Mouse (Mus musculus): Measurements from ENCODE around the gene Inafm1. TPM values are rescaled to one million over a fixed set of nuclear protein-coding genes. Genes with fewer than 3 reads are reported as not detected.

Inafm1 gene
- polyA plus RNA-seq, 1 experiment: 53.8 TPM

DNA sequence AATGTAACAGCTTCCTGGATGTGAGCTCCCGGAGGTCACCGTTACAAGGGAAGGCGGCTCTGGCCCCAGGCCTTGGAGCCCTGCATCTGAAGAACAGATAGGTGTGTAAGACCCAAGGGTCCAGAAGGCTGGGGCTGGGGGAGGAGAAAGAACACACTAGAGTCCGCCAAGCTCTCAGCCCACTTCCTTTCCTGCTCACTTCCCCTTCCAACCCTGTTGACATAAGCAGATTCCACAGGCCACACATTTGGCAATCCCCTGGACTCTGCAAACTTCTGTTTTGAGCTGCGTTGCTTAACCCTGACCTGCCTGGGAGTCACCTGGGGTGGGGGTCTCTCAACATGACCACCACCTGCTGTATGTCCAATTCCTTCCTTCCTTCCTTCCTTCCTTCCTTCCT lies 29.4 kb downstream of the Inafm1 start, which contains the start of gene C5ar2:
TSS of gene C5ar2 (minus strand) at position 88 of the 400 bp plus-strand sequence.
- peaks cover 92% of the 10 kb centered on the region for H3K4me1 ChIP-seq
- peaks cover 5% of the 10 kb centered on the region; the same call in 1 of the 2 replicates for H3K9me3 ChIP-seq
- peaks cover 13% of the 10 kb centered on the region for H3K36me3 ChIP-seq (replicated peaks; ENCODE audit: low read length)
- TF ChIP-seq GATA1 (IDR thresholded peaks at IDR 0.05; ENCODE audit: borderline replicate concordance, low read length) (no peak), FLI1 (IDR thresholded peaks at IDR 0.05; ENCODE audit: low read length) (no peak)
- peaks cover 11% of the 10 kb centered on the region for H3K27me3 ChIP-seq (replicated peaks)
- H3K4me3 ChIP-seq (replicated peaks): peak within 1 kb of the TSS; percentile 40

DNA sequence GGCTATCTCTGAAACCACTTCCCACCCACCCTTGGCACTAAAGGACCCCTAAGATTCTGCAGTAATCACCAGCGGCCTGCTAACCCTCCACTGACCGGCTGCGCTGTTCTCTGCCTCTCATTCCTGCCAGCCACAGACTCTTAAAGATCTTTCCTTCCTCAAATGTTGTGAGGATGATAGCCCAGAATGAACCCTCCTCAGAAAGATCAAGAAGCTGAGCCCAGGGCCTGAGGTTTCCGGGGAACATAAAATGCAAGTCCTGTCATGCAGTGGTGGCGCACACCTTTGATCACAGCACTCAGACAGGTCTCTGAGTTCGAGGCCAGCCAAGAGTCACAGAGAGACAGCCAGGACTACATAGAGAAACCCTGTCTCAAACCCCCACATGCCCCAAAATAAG lies 31.2 kb downstream of the Inafm1 start:
- Histone ChIP-seq H3K4me3 (replicated peaks) (peak overlapping the region; percentile 42), H3K27me3 (replicated peaks) (no peaks in the 10 kb centered on the region), H3K4me1 (peaks cover 90% of the 10 kb centered on the region), H3K36me3 (replicated peaks; ENCODE audit: low read length) (peaks cover 8% of the 10 kb centered on the region), H3K9me3 (peaks cover 4% of the 10 kb centered on the region)
- TF ChIP-seq GATA1 (IDR thresholded peaks at IDR 0.05; ENCODE audit: borderline replicate concordance, low read length) (no peak), FLI1 (IDR thresholded peaks at IDR 0.05; ENCODE audit: low read length) (no peak)

DNA sequence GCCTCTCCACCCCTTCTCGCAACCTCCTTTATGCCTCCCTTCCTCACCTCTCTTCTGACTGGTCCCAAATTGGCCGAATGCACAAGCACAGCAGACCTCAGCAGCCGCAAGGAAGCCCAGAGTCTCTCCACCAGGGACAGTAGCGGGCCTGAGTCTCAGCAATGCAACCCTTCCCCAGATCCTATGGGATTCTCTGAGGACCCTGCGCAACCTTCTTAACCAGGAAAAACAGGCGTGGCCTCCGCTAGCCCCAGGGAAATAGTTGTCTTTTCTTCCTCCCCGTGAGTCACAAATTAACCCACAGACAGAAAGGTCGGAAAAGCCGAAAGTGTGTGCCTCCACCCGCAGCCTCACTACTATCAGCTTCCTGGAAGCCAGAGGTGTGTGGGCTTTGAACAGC lies 31.6 kb downstream of the Inafm1 start:
- Histone ChIP-seq H3K27me3 (replicated peaks) (no peaks in the 10 kb centered on the region), H3K4me3 (replicated peaks) (peak overlapping the region; percentile 42), H3K9me3 (peaks cover 7% of the 10 kb centered on the region), H3K4me1 (peaks cover 86% of the 10 kb centered on the region), H3K36me3 (replicated peaks; ENCODE audit: low read length) (peaks cover 12% of the 10 kb centered on the region)
- TF ChIP-seq FLI1 (IDR thresholded peaks at IDR 0.05; ENCODE audit: low read length): no peak
- no peak for TF ChIP-seq GATA1 (IDR thresholded peaks at IDR 0.05; ENCODE audit: borderline replicate concordance, low read length)

DNA sequence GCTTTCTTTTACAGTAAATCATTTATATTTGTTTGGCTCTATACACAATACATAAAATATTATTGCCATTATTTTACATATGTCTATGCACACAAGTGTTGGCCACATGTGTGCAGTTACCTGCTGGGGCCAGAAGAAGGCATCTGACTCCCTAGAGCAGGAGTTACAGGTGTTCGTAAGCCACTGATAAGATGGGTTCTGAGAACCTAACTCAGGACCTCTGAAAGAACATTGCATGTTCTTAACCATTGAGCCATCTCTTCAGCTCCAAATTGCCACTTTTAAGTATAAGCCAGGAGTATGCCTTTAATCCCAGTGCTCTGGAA lies 32.5 kb downstream of the Inafm1 start:
- peaks cover 78% of the 10 kb centered on the region for H3K4me1 ChIP-seq
- no peak overlapping the region for H3K4me3 ChIP-seq (replicated peaks)
- H3K36me3 ChIP-seq (replicated peaks; ENCODE audit: low read length): peaks cover 17% of the 10 kb centered on the region
- H3K9me3 ChIP-seq: peaks cover 7% of the 10 kb centered on the region
- no peak for TF ChIP-seq GATA1 (IDR thresholded peaks at IDR 0.05; ENCODE audit: borderline replicate concordance, low read length)
- H3K27me3 ChIP-seq (replicated peaks): no peaks in the 10 kb centered on the region

DNA sequence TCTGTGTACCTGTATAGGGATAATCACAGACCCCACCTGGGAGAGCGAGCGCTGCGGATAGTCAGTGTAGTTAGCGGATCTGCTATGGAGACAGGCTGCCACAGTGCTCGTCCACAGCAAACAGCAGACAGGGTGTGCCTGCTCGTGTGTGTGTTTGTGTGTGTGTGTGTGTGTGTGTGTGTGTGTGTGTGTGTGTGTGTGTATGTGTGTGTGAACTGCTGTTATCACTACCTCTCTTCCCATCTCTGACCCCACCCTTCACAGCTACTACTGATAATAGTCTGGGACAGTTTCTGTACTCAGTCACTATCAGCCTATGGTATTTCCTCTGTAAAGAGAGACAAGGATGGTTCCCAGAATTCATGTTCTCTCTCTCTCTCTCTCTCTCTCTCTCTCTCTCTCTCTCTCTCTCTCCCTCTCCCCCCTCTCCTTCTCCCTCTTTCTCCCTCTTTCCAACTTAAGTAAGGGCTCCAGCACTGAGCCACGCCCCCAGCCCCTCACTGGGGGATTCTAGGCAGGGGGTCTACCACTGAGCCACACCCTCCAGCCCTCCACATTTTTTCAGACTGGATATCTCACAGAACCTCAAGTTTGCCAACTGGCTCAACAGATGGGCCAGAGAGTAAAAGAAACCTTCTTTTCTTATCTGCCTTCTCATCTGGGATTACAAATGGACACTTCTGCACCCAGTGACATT lies 33.0 kb downstream of the Inafm1 start:
- H3K4me3 ChIP-seq (replicated peaks): peak overlapping the region; percentile 80
- peaks cover 17% of the 10 kb centered on the region for H3K36me3 ChIP-seq (replicated peaks; ENCODE audit: low read length)
- no peaks in the 10 kb centered on the region for H3K27me3 ChIP-seq (replicated peaks)
- H3K9me3 ChIP-seq: peaks cover 7% of the 10 kb centered on the region
- H3K4me1 ChIP-seq: peaks cover 73% of the 10 kb centered on the region
- TF ChIP-seq FLI1 (IDR thresholded peaks at IDR 0.05; ENCODE audit: low read length): no peak
- no peak for TF ChIP-seq GATA1 (IDR thresholded peaks at IDR 0.05; ENCODE audit: borderline replicate concordance, low read length)

DNA sequence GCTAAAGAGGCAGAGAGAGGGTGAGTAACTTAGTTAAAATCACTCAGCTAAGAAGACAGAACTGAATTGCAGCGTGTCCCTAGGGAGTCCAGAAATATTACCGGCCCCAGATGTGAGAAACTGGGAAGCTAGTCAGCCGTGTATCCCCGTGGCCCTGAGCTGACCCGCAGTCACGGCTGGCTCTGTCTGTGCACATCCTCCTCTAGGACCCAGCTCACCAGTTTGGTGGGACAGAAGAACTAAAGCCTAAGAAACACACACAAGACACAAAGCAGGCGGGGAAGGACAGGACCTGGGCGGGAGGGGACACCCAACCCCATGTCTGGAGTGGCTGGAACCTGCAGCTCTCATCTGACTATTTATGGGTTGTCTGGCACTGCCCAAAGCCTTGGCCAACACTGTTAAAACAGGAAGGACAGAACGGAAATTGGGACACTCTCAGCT lies 33.8 kb downstream of the Inafm1 start:
- Histone ChIP-seq H3K4me3 (replicated peaks) (peak overlapping the region; percentile 69), H3K4me1 (peaks cover 64% of the 10 kb centered on the region), H3K36me3 (replicated peaks; ENCODE audit: low read length) (peaks cover 17% of the 10 kb centered on the region), H3K9me3 (peaks cover 7% of the 10 kb centered on the region), H3K27me3 (replicated peaks) (no peaks in the 10 kb centered on the region)
- no peak for TF ChIP-seq GATA1 (IDR thresholded peaks at IDR 0.05; ENCODE audit: borderline replicate concordance, low read length)
- no peak for TF ChIP-seq FLI1 (IDR thresholded peaks at IDR 0.05; ENCODE audit: low read length)

DNA sequence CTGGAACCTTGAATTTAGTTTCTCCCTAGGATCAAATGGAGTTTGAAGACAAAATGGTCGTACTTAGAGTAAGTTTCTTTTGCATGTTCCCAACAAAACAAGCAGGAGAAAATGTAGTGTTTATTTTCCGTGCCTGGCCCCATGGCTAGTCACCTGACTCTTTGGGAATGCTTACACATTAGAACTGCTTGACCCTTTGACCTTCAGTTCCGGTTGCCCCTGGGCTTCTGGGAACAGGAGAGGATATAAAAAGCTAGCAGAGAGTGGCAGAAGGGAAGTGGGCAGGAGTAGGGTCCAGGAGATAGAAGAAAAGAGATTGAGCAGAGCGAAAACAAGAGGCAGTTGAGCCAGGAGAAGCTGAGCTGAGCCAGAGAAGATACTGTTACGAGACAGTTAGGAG lies 43.5 kb downstream of the Inafm1 start:
- Histone ChIP-seq H3K9me3 (peaks cover 21% of the 10 kb centered on the region), H3K36me3 (replicated peaks; ENCODE audit: low read length) (peaks cover 23% of the 10 kb centered on the region), H3K4me1 (peaks cover 48% of the 10 kb centered on the region), H3K4me3 (replicated peaks) (no peak overlapping the region), H3K27me3 (replicated peaks) (no peaks in the 10 kb centered on the region)
- TF ChIP-seq FLI1 (IDR thresholded peaks at IDR 0.05; ENCODE audit: low read length) (no peak), GATA1 (IDR thresholded peaks at IDR 0.05; ENCODE audit: borderline replicate concordance, low read length) (no peak)

Other genes with a start within 250 kb of the Inafm1 start
- 30.6 and 132 TPM in 2 replicates for gene Bicra, start 225.7 kb downstream of the Inafm1 start, polyA plus RNA-seq (2012; ENCODE audit: insufficient read depth, low replicate concordance)
- gene Zfp541, start 211.8 kb downstream of the Inafm1 start, polyA plus RNA-seq (2012; ENCODE audit: insufficient read depth, low replicate concordance): 0.15 TPM in 1 of 2 replicates, not detected in the other
- 161 and 318 TPM in 2 replicates for gene Napa, start 175.2 kb downstream of the Inafm1 start, polyA plus RNA-seq (2012; ENCODE audit: insufficient read depth, low replicate concordance)
- 5.7 and 14.1 TPM in 2 replicates for gene Kptn, start 153.7 kb downstream of the Inafm1 start, polyA plus RNA-seq (2012; ENCODE audit: insufficient read depth, low replicate concordance)
- gene Slc8a2, start 143.8 kb downstream of the Inafm1 start, polyA plus RNA-seq (2012; ENCODE audit: insufficient read depth, low replicate concordance): not detected in 2 replicates
- gene Meis3, start 98.5 kb downstream of the Inafm1 start, polyA plus RNA-seq (2012; ENCODE audit: insufficient read depth, low replicate concordance): 1.4 TPM in 1 of 2 replicates, not detected in the other
- gene Dhx34, start 51.6 kb downstream of the Inafm1 start, polyA plus RNA-seq (2012; ENCODE audit: insufficient read depth, low replicate concordance): 29.7 and 75.4 TPM in 2 replicates
- gene C5ar2, start 29.5 kb downstream of the Inafm1 start, polyA plus RNA-seq (2012; ENCODE audit: insufficient read depth, low replicate concordance): 0.04 TPM in 1 of 2 replicates, not detected in the other
- 2.0 and 6.6 TPM in 2 replicates for gene C5ar1, start 14.1 kb downstream of the Inafm1 start, polyA plus RNA-seq (2012; ENCODE audit: insufficient read depth, low replicate concordance)
- gene Ccdc9, start 13.2 kb upstream of the Inafm1 start, polyA plus RNA-seq (2012; ENCODE audit: insufficient read depth, low replicate concordance): 27.8 and 101 TPM in 2 replicates
- gene Bbc3, start 34.8 kb upstream of the Inafm1 start, polyA plus RNA-seq (2012; ENCODE audit: insufficient read depth, low replicate concordance): 1,043 and 5,254 TPM in 2 replicates
- gene Sae1, start 114.2 kb upstream of the Inafm1 start, polyA plus RNA-seq (2012; ENCODE audit: insufficient read depth, low replicate concordance): 4.3 and 20.1 TPM in 2 replicates
- gene Zc3h4, start 127.3 kb upstream of the Inafm1 start, polyA plus RNA-seq (2012; ENCODE audit: insufficient read depth, low replicate concordance): 59.1 and 96.9 TPM in 2 replicates
- 185 and 233 TPM in 2 replicates for gene Tmem160, start 179.2 kb upstream of the Inafm1 start, polyA plus RNA-seq (2012; ENCODE audit: insufficient read depth, low replicate concordance)
- not detected in 2 replicates for gene Npas1, start 204.1 kb upstream of the Inafm1 start, polyA plus RNA-seq (2012; ENCODE audit: insufficient read depth, low replicate concordance)

Data from megakaryocyte, embryonic 14.5 days (primary cell).